Mouse (Mus musculus) cerebellum, adult 2 months (tissue): ENCODE measurements around the gene Prdx5.
"Not testable (repeated sequence)": the region's sequence is repeated elsewhere in the genome, so short reads cannot be mapped to it uniquely, and the experiment has no call there.

Experiments used
- CTCF ChIP-seq: fragments of 200-500 bp; IDR thresholded peaks from 2 replicates; pipeline ENCODE4 v1.5.1; 2011; ENCODE audit warnings: low read depth, mild to moderate bottlenecking, control low read depth, low read length, moderate library complexity, borderline replicate concordance; ENCODE audit not compliant: insufficient read depth
- POLR2A ChIP-seq: fragments of 200-500 bp; IDR thresholded peaks from 2 replicates; pipeline ENCODE4 v1.6.1; 2011; ENCODE audit warnings: low read length, control low read depth, borderline replicate concordance; ENCODE audit not compliant: insufficient read depth

DNA sequence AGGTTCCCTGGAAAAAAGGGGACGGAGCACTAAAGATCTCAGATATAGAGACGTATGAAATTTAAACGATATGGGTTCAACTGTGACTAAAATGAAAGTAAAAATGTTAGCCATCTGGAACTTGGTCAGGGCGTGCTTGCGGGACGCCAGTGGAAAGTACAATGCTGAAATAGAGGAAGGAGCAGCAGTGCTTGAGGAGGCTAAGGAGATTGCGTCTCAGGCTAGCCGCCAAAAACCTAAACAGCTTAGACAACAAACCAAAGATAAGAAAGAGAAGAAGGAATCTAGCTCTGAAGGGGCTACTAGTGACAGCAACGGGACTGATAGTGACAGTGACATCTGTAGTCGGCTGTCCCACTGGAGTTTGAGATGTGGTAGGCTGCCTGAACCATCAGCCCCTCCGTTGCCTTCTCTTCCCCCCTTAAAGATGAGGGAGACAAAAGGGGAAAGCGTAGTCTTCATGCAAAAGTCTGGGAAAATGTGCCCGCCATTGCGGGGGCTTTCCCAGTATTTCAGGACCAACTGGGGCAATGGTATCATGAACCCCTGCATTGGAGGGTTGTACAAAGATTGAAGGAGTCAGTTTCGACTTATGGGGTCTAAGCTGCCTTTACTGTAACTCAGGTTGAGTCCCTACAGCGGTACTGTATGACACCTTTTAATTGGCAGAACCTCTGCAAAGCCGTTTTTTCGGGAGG lies 14.1 kb downstream of the Prdx5 start:
- TF ChIP-seq POLR2A, CTCF: not testable (repeated sequence)
